Mouse (Mus musculus): ENCODE results near the gene Slc25a48. TPM values are rescaled to one million over a fixed set of nuclear protein-coding genes. Genes with fewer than 3 reads are reported as not detected.
A peak's percentile ranks its signal among the peaks of the same experiment; 100 is the strongest.

Slc25a48 gene
- 0.25 and 0.43 TPM in 2 replicates for polyA plus RNA-seq (2012; rRNA removed)

- TF ChIP-seq POLR2A (IDR thresholded peaks at IDR 0.05; ENCODE audit: low read depth, low read length): no peak
- TF ChIP-seq CTCF (IDR thresholded peaks at IDR 0.05; ENCODE audit: extremely low read depth, insufficient read length, insufficient replicate concordance, low read depth, low read length): no peak
- Histone ChIP-seq H3K36me3 (ENCODE audit: control insufficient read depth, insufficient read depth, low read length) (no peaks in the 10 kb centered on the region), H3K27ac (ENCODE audit: insufficient read depth, low read depth, low read length) (no peak within 1 kb of the TSS), H3K27me3 (ENCODE audit: control insufficient read depth, insufficient read depth, low read length) (peaks cover 18% of the 10 kb centered on the region), H3K4me3 (ENCODE audit: low read depth, low read length) (peak within 1 kb of the TSS; percentile 62), H3K4me1 (ENCODE audit: control insufficient read depth, insufficient read depth, insufficient read length, low read length) (peaks cover 7% of the 10 kb centered on the region)
- 2% methylated on average over 51 of the region's 51 CpGs for WGBS
Observed at GRCm38 (mm10) chr13:56438211-56439075, at the start of gene Slc25a48. Gene Slc25a48, plus strand, starts transcription at chr13:56438355.

GRCm38 (mm10) chr13:56397572-56397971, 40.6 kb upstream of the Slc25a48 start:
- H3K4me3 ChIP-seq (ENCODE audit: low read depth, low read length): no peak overlapping the region
- no peak for TF ChIP-seq CTCF (IDR thresholded peaks at IDR 0.05; ENCODE audit: extremely low read depth, insufficient read length, insufficient replicate concordance, low read depth, low read length)
- no peak for TF ChIP-seq POLR2A (IDR thresholded peaks at IDR 0.05; ENCODE audit: low read depth, low read length)
- H3K36me3 ChIP-seq (ENCODE audit: control insufficient read depth, insufficient read depth, low read length): no peaks in the 10 kb centered on the region
- no peaks in the 10 kb centered on the region for H3K27me3 ChIP-seq (ENCODE audit: control insufficient read depth, insufficient read depth, low read length)
- H3K4me1 ChIP-seq (ENCODE audit: control insufficient read depth, insufficient read depth, insufficient read length, low read length): no peaks in the 10 kb centered on the region
- no peak overlapping the region for H3K27ac ChIP-seq (ENCODE audit: insufficient read depth, low read depth, low read length)
- 48% methylated on average over 5 of the region's 5 CpGs for WGBS

- Histone ChIP-seq H3K27me3 (ENCODE audit: control insufficient read depth, insufficient read depth, low read length) (no peaks in the 10 kb centered on the region), H3K27ac (ENCODE audit: insufficient read depth, low read depth, low read length) (no peak overlapping the region), H3K36me3 (ENCODE audit: control insufficient read depth, insufficient read depth, low read length) (no peaks in the 10 kb centered on the region), H3K4me3 (ENCODE audit: low read depth, low read length) (no peak overlapping the region), H3K4me1 (ENCODE audit: control insufficient read depth, insufficient read depth, insufficient read length, low read length) (no peaks in the 10 kb centered on the region)
- TF ChIP-seq CTCF (IDR thresholded peaks at IDR 0.05; ENCODE audit: extremely low read depth, insufficient read length, insufficient replicate concordance, low read depth, low read length) (no peak), POLR2A (IDR thresholded peaks at IDR 0.05; ENCODE audit: low read depth, low read length) (no peak)
- 60% methylated on average over 4 of the region's 4 CpGs for WGBS
Observed at GRCm38 (mm10) chr13:56401186-56401585, 37.0 kb upstream of the Slc25a48 start.

GRCm38 (mm10) chr13:56403381-56404086, 34.6 kb upstream of the Slc25a48 start:
- Histone ChIP-seq H3K27me3 (ENCODE audit: control insufficient read depth, insufficient read depth, low read length) (no peaks in the 10 kb centered on the region), H3K4me3 (ENCODE audit: low read depth, low read length) (no peak overlapping the region), H3K27ac (ENCODE audit: insufficient read depth, low read depth, low read length) (no peak overlapping the region), H3K36me3 (ENCODE audit: control insufficient read depth, insufficient read depth, low read length) (no peaks in the 10 kb centered on the region), H3K4me1 (ENCODE audit: control insufficient read depth, insufficient read depth, insufficient read length, low read length) (no peaks in the 10 kb centered on the region)
- TF ChIP-seq CTCF (IDR thresholded peaks at IDR 0.05; ENCODE audit: extremely low read depth, insufficient read length, insufficient replicate concordance, low read depth, low read length) (no peak), POLR2A (IDR thresholded peaks at IDR 0.05; ENCODE audit: low read depth, low read length) (no peak)
- WGBS: 80% methylated on average over 8 of the region's 8 CpGs

- 59% methylated on average over 6 of the region's 6 CpGs for WGBS
Observed at GRCm38 (mm10) chr13:56404511-56405140, 33.5 kb upstream of the Slc25a48 start.

GRCm38 (mm10) chr13:56412286-56412873, 25.8 kb upstream of the Slc25a48 start:
- no peak for TF ChIP-seq POLR2A (IDR thresholded peaks at IDR 0.05; ENCODE audit: low read depth, low read length)
- no peak for TF ChIP-seq CTCF (IDR thresholded peaks at IDR 0.05; ENCODE audit: extremely low read depth, insufficient read length, insufficient replicate concordance, low read depth, low read length)
- Histone ChIP-seq H3K27ac (ENCODE audit: insufficient read depth, low read depth, low read length) (no peak overlapping the region), H3K27me3 (ENCODE audit: control insufficient read depth, insufficient read depth, low read length) (no peaks in the 10 kb centered on the region), H3K36me3 (ENCODE audit: control insufficient read depth, insufficient read depth, low read length) (no peaks in the 10 kb centered on the region), H3K4me3 (ENCODE audit: low read depth, low read length) (no peak overlapping the region), H3K4me1 (ENCODE audit: control insufficient read depth, insufficient read depth, insufficient read length, low read length) (no peaks in the 10 kb centered on the region)
- WGBS: 87% methylated on average over 9 of the region's 9 CpGs

More at GRCm38 (mm10) chr13:56404511-56405140, 33.5 kb upstream of the Slc25a48 start:
- H3K27me3 ChIP-seq (ENCODE audit: control insufficient read depth, insufficient read depth, low read length): no peaks in the 10 kb centered on the region
- H3K36me3 ChIP-seq (ENCODE audit: control insufficient read depth, insufficient read depth, low read length): no peaks in the 10 kb centered on the region
- no peak for TF ChIP-seq POLR2A (IDR thresholded peaks at IDR 0.05; ENCODE audit: low read depth, low read length)
- no peak overlapping the region for H3K27ac ChIP-seq (ENCODE audit: insufficient read depth, low read depth, low read length)
- no peaks in the 10 kb centered on the region for H3K4me1 ChIP-seq (ENCODE audit: control insufficient read depth, insufficient read depth, insufficient read length, low read length)
- no peak overlapping the region for H3K4me3 ChIP-seq (ENCODE audit: low read depth, low read length)

Measured in small intestine, adult 2 months (tissue).